12 mouse cellular contexts compared by ENCODE assay signal in the genomic region with DNA sequence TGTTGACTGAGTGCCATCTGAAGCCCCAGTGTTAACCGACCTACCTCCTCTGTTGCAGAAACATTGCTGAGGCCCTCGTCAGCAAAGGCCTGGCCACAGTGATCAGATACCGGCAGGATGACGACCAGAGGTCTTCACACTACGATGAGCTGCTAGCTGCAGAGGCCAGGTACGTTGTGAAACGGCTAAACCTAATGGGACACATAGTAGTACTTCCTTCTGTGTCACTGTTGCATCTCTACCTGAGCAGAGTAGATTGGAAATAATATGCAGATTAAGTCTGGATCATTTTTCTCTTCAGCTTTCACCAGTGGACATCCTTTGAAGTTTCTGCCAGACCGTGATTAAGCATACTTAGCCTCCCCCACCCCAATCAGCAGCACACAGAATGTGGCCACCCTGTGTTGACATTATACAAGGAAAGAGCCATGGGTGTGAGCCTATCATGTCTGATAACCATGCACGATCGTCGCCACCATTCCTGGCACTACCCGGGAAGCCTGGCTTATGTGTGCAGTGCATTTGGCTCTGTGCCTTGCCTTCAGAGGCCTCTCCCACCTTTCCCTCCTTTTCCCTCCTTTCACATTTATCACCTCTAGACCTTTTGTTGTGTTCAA.
A peak's percentile ranks its signal among the peaks of the same experiment; 100 is the strongest.
DNase-seq lines count a peak whose midpoint lies in the region; ATAC-seq and TF ChIP-seq lines count a peak whose summit lies in the region.
"Had no signal": no experiment of that assay in that cellular context is flagged by ENCODE, and none has a peak within 500 bp of the region (broad histone marks: within the 10 kb centered on the region; RNA-seq: fewer than 3 reads in every experiment).

No protein-coding gene starts in this region.

- H3K4me1 ChIP-seq in heart, embryonic 12.5 days (replicated peaks), result peaks cover 48% of the 10 kb centered on the region
- peaks cover 20% of the 10 kb centered on the region for H3K4me1 ChIP-seq in liver, postnatal 0 days (ENCODE audit: insufficient read depth)
- H3K4me1 ChIP-seq: neural tube, embryonic 12.5 days had no signal

- peak; percentile 88 for TF ChIP-seq EP300 in liver, postnatal 0 days (IDR thresholded peaks at IDR 0.05; ENCODE audit: low read depth)

- H3K4me2 ChIP-seq in heart, embryonic 12.5 days, result no peak overlapping the region
- no peak overlapping the region for H3K4me2 ChIP-seq in liver, postnatal 0 days (ENCODE audit: low read depth, low read length)
- H3K4me2 ChIP-seq: neural tube, embryonic 12.5 days had no signal

- WGBS in heart, embryonic 12.5 days, result 38% methylated on average over 12 of the region's 12 CpGs
- 55% methylated on average over 12 of the region's 12 CpGs for WGBS in liver, postnatal 0 days (ENCODE audit: insufficient replicate concordance)

- no peaks in the 10 kb centered on the region for H3K9me3 ChIP-seq in heart, embryonic 12.5 days (replicated peaks)
- no peaks in the 10 kb centered on the region for H3K9me3 ChIP-seq in liver, postnatal 0 days (ENCODE audit: low read length)
- H3K9me3 ChIP-seq: G1E; neural tube, embryonic 12.5 days had no signal

- no peak overlapping the region for H3K9ac ChIP-seq in heart, embryonic 12.5 days
- H3K9ac ChIP-seq in liver, postnatal 0 days (replicated peaks), result no peak overlapping the region
- H3K9ac ChIP-seq: neural tube, embryonic 12.5 days had no signal

- ATAC-seq in heart, embryonic 12.5 days (ENCODE audit: insufficient number of reproducible peaks, low FRiP score), result peak; percentile 66; the same call in 1 of the 2 replicates
- peak; percentile 86 for ATAC-seq in liver, postnatal 0 days

- no peak for DNase-seq in layer of hippocampus, adult 2 months (ENCODE audit: low spot score in 2 of 2)
- DNase-seq in layer of hippocampus, postnatal 10 days (ENCODE audit: low spot score in 2 of 2), result no peak
- peak; percentile 24 for DNase-seq in cerebellum, adult 8-10 months
- DNase-seq in liver, postnatal 0 days, result peak; percentile 36
- DNase-seq in layer of hippocampus, adult 9-11 months, result no peak
- no peak for DNase-seq in gastrocnemius, adult 8-10 months (ENCODE audit: low spot score in 2 of 2)
- DNase-seq in embryo, embryonic 10.5 days (ENCODE audit: low spot score), result no peak
- DNase-seq: kidney, adult 11 months; lung, adult 2 months had no signal

- H3K36me3 ChIP-seq in heart, embryonic 12.5 days, result peaks cover 12% of the 10 kb centered on the region
- peaks cover 10% of the 10 kb centered on the region; the same call in 1 of the 2 replicates for H3K36me3 ChIP-seq in liver, postnatal 0 days (replicated peaks; ENCODE audit: insufficient read depth, low read length)
- H3K36me3 ChIP-seq: neural tube, embryonic 12.5 days had no signal

- no peaks in the 10 kb centered on the region for H3K27me3 ChIP-seq in heart, embryonic 12.5 days (replicated peaks)
- no peaks in the 10 kb centered on the region for H3K27me3 ChIP-seq in liver, postnatal 0 days (ENCODE audit: insufficient read depth, low read length)
- H3K27me3 ChIP-seq: neural tube, embryonic 12.5 days had no signal

- no peak overlapping the region for H3K4me3 ChIP-seq in layer of hippocampus, adult 2 months
- no peak overlapping the region for H3K4me3 ChIP-seq in heart, embryonic 12.5 days
- no peak overlapping the region for H3K4me3 ChIP-seq in liver, postnatal 0 days (ENCODE audit: low read depth, low read length)
- H3K4me3 ChIP-seq: neural tube, embryonic 12.5 days had no signal

- H3K27ac ChIP-seq in layer of hippocampus, adult 2 months, result peak overlapping the region; percentile 89
- no peak overlapping the region for H3K27ac ChIP-seq in heart, embryonic 12.5 days (ENCODE audit: poor library complexity, severe bottlenecking)
- H3K27ac ChIP-seq in liver, postnatal 0 days (ENCODE audit: low read depth), result 0 out of 2 replicates have a peak overlapping the region, but pooled peaks have one; percentile 22
- H3K27ac ChIP-seq: neural tube, embryonic 12.5 days had no signal

- TF ChIP-seq CTCF in layer of hippocampus, adult 2 months (conservative IDR thresholded peaks at IDR 0.05), result no peak
- no peak for TF ChIP-seq CTCF in liver, postnatal 0 days (IDR thresholded peaks at IDR 0.05; ENCODE audit: low read depth)

Comparison
In these comparisons a context has a peak if more than half of its experiments do, and no peak if none do; other contexts are left out.
1. DNase-seq: peak in cerebellum, adult 8-10 months (single experiment) and liver, postnatal 0 days (single experiment); none in layer of hippocampus, adult 2 months (0 of 2), layer of hippocampus, postnatal 10 days (0 of 2), layer of hippocampus, adult 9-11 months (single experiment), gastrocnemius, adult 8-10 months (0 of 2) and embryo, embryonic 10.5 days (single experiment).